Mouse (Mus musculus) left cerebral cortex, postnatal 4 days (tissue): ENCODE data around the gene Bcl6b. TPM values are rescaled to one million over a fixed set of nuclear protein-coding genes. Genes with fewer than 3 reads are reported as not detected.

Experiments
- DNase-seq: peaks from one replicate; pipeline ENCODE4 v3.0.0-alpha.2; 2022
- intact Hi-C: fragments of 180-260 bp; cut with DNase I; formaldehyde crosslinking; loops from one replicate; pipeline ENCODE4 v1.15.1; 2025
- total RNA-seq, 2 experiments: library from RNA; stranded (reverse); gene quantifications; 2 replicates each; pipeline ENCODE4 v1.2.3; 2021

The Bcl6b gene
- total RNA-seq, 2 experiments from 2014 or later: 9.1 to 9.3 TPM

- DNase-seq: no peak
- intact Hi-C loops: loop anchor here (10.0 kb wide), 1 partner anchor 100 kb away; no protein-coding TSS in a partner anchor
Observed at GRCm38 (mm10) chr11:70234497-70234896, 4.9 kb upstream of the Bcl6b start.

GRCm38 (mm10) chr11:70234037-70234436 lies 4.4 kb upstream of the Bcl6b start:
- no peak for DNase-seq
- intact Hi-C loops: loop anchor here (10.0 kb wide), 1 partner anchor 101 kb away; no protein-coding TSS in a partner anchor

- no peak for DNase-seq
Observed at GRCm38 (mm10) chr11:70233016-70233415, 3.4 kb upstream of the Bcl6b start.

DNA sequence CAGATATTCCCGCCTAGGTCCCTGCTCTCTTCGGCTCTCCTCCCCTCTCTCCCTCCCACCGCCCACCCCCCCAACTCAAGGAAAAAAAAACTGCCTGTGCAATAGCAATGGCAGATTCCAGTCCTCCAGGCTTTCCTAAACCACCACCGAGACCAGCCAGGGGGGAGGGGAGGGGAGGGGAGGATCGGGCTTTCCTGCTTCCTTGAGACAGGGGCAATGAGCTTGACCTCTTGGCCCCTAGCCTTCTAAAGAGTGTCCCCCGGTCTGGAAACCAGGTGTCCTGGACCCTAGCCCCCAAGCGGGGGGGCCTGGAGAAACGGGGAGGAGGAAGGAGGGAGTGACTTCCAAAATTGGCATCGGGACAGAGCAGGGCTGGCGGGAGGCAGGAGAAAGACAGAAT lies 2.9 kb upstream of the Bcl6b start:
- DNase-seq: peak; percentile 83

More at GRCm38 (mm10) chr11:70233016-70233415, 3.4 kb upstream of the Bcl6b start:
- intact Hi-C loops: loop anchor here (10.0 kb wide), 1 partner anchor 102 kb away; no protein-coding TSS in a partner anchor

GRCm38 (mm10) chr11:70230239-70230727 lies 685 bp upstream of the Bcl6b start:
- DNase-seq: peak; percentile 87
- intact Hi-C loops: loop anchor here (10.0 kb wide), 1 partner anchor 105 kb away; no protein-coding TSS in a partner anchor

More for the DNA sequence above, 2.9 kb upstream of the Bcl6b start:
- intact Hi-C loops: loop anchor here (10.0 kb wide), 1 partner anchor 102 kb away; no protein-coding TSS in a partner anchor

DNA sequence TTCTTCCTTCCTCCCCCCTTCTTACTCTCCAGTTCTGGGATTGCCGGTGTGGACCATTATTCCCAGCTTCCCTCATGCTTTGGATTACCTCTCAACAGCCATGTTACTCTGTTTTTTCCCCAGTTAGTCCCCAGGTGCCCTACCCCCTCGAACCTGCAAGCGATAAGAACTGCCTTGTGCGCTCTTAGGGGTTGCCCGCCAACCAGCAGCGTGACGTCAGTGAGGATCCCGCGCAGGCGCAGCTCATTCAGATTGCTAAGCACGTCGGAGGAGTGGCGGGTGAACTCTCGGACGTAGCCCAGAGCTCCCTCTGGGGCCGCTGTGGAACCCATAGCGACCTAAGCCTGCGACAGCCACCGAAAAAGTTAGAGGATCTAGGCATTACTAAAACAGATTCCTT lies 770 bp downstream of the Bcl6b start:
- intact Hi-C loops: no loop called here
- peak; percentile 86 for DNase-seq

GRCm38 (mm10) chr11:70227661-70228245 lies 1.8 kb downstream of the Bcl6b start:
- DNase-seq: no peak
- intact Hi-C loops: no loop called here

DNA sequence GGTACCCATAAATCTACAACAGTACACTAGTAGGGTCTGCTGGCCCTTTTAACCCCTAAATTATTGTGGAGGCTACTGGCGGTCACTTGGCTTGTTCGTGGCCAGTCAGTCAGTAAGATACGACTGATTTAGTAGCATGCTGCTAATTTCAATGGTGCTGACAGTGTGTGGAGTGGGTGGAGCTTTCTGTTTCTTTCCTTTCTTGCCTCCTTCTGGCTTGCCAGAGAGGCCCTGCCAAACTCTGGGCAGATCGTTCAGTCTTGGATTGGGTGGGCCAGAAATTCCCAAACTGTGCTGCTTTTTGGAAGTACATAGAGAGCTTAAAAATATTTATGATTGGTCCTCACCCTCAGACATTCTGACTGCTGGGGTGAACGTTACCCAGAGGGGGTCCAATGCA lies 2.5 kb downstream of the Bcl6b start:
- intact Hi-C loops: no loop called here
- no peak for DNase-seq

- no peak for DNase-seq
- intact Hi-C loops: no loop called here
Observed at GRCm38 (mm10) chr11:70226602-70226890, 3.1 kb downstream of the Bcl6b start.

DNA sequence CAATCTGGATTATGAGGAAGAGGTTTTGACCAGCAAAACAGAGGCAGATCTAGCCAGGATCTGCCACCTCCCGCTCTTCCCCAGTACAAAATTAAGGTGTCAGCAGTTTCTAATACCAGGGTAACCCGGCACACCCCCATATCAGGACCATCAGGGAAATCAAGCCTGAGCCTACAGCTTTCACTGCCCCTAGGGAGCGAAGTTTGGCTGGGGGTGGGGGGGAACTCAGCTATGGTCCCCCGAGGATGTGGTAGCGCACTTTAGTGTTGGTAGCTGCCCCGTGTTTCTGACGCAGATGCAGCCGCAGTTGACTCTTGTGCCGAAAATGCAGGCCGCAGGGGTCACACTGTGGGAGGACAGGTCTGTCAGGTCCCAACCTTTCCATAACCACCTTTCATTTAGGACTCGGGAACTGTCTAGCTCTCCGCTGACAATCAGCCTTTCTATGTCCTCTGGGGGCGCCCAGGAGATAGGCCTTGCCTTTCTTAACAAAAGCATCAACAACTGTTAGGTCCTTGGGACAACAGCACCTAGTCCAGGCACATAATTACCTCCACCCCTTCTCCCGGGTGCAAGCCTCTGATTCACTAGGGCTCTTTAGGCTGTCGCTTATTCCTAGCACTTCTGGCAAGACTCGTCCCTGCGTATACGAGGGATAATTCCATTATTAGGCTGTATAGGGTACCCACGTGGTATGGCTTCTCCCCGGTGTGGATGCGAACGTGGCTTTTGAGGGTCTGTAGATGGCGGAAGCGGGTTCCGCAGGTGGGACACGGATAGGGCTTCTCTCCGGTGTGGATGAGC lies 3.6 kb downstream of the Bcl6b start:
- intact Hi-C loops: no loop called here
- DNase-seq: no peak

GRCm38 (mm10) chr11:70223724-70224123 lies 5.9 kb downstream of the Bcl6b start:
- intact Hi-C loops: no loop called here
- no peak for DNase-seq

DNA sequence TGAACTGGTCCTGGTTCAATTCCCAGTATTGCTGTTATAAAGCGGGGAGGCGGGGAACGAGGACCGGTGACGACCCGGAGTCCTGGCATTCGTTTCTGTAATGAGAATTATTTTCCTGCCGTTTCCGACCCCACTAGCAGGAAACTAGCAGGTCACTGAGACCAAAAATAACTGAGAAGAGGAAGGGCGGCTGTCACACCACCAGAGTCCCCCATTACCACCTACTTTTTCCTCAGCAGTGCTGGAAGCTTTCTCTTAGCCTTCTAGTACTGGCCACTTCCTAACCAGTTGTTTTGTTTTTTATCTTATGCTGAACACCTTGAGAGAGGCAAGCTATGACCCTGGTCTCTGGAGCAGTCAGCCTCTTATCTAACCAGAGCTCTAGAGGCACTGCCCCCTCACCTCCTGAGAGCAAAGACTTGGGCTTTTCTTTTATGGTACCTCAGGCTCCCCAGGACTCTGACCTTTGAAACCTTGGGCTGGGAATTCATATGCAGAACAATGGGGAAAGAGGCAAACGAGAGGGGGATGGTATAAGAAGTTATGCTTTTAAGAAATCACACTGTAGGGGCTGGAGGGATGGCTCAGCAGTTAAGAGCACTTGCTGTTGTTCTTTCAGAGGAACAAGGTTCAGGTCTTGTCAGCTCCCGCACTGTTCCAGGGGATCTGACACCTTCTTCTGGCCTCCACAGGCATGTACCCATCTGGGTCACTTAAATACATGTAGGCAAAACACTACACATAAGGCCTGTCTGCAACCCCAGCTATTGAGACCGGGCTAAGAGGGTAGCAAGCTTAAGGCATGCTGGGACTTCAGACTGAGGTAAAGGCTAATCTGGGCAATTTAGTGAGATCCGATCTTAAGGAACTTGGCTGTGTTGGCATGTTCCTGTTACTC lies 7.7 kb downstream of the Bcl6b start:
- intact Hi-C loops: no loop called here
- DNase-seq: no peak

DNA sequence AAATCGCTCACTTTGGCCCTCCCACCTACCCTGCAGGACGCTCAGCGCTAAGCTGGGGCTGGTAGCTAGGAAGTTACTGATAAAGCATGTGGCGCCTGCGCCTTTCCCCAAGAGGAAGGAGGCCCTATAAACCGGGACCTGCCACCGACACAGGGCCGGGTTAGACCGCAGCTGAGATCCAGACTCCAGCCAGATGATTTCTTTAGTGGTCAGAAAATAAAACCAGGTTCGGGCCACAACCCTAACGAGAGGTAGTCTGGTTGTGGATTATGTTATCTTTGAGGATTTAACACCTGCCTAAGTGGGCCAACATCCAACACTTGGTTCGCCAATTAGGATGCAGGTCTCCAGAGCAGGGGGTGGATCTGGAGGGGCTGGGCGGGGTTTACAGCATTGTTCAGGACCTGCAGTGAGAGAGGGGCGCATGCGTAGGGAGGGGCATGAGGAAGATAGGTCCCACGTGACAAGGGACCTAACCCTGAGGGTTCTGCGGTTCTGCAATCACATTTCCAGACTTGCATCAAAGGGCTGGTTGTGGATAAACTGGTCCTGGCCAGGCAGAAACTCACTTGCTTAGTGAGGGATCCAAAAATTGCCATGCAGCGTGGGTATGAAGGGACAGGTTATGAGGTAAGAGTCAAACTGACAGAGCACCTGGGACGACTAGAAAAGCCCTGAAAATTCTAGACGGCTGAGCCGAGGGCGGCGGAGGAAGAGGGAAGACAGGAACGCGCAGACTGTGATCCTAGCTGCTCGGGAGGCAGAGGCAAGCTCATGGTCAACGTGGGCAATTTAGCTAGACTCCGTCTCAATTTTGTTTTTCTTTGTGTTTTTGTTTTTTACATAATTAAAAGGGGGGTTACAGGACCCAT lies 8.6 kb downstream of the Bcl6b start, which contains the start of gene Slc16a13:
TSS of gene Slc16a13 (minus strand) at position 334 of the 872 bp plus-strand sequence.
- intact Hi-C loops: no loop called here
- DNase-seq: peak; percentile 98

DNA sequence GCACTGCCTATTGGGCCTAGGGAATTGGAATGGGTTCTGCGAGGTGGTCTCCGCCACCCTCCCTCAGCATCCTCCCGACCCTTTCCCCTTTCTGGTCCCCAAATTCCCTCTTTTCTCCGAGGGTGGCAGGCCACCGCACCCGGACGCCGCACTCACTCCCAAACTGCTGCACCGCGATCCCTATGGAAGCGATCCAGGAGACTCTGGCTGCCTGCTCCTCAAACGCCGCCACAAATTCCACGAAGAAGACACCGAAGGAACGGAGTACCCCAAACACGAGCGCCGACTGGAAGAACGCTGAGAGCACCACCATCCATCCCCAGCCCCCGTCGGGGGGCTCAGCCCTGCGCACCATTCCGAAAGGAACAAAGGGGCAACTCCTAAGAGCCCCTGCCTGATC lies 9.3 kb downstream of the Bcl6b start:
- intact Hi-C loops: no loop called here
- no peak for DNase-seq

- intact Hi-C loops: no loop called here
Observed at GRCm38 (mm10) chr11:70219873-70220272, 9.7 kb downstream of the Bcl6b start.

GRCm38 (mm10) chr11:70218741-70219470 lies 10.7 kb downstream of the Bcl6b start:
- intact Hi-C loops: no loop called here

More at GRCm38 (mm10) chr11:70219873-70220272, 9.7 kb downstream of the Bcl6b start:
- no peak for DNase-seq

DNA sequence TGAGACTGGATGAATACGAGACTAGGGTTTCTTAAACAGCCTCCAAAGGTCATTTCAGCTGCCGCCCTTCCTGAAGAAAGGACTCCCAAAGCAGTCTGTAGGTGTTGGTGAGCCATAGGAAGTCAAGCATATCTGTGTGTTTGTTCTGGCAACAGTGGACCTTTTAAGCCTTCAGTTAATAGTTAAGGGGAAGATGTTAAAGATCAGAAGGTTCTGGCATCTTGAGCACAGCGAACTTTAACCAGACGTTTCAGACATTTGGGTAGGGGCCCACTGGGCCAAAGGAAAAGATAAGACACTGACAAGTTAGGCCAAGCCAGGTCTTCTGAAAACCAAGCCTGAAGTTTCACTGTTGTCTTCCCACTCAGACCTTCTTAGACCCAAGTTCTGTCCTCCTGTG lies 11.6 kb downstream of the Bcl6b start:
- intact Hi-C loops: no loop called here
- DNase-seq: no peak

More at GRCm38 (mm10) chr11:70218741-70219470, 10.7 kb downstream of the Bcl6b start:
- DNase-seq: no peak

DNA sequence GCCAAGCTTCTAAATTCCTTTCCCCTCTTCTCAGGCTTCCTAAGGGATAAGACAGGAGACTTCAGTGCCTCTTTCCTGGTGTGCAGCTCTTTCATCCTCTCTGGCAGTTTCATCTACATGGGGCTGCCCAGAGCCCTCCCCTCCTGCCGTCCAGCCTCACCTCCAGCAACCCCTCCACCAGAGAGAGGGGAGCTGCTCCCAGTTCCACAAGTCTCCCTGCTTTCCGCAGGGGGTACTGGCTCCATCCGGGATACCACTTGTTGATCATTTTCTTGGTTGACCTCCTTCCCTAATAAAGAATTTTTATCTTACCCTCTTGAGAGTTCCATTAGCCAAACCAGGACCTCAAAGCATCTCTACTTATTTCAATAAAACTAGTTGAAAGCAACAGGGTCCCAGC lies 13.5 kb downstream of the Bcl6b start:
- no peak for DNase-seq
- intact Hi-C loops: no loop called here

GRCm38 (mm10) chr11:70215301-70215700 lies 14.3 kb downstream of the Bcl6b start:
- no peak for DNase-seq
- intact Hi-C loops: no loop called here
